Mouse (Mus musculus): ENCODE measurements at regions not wholly inside any gene's neighbourhood (a gene's known extent, or its start where the extent isn't known, plus 50 kb on each side); places are given as distances from the start of the nearest gene placed in this dataset.
"Not testable (repeated sequence)": the region's sequence is repeated elsewhere in the genome, so short reads cannot be mapped to it uniquely, and the experiment has no call there.

- DNase-seq (ENCODE audit: low spot score), result no peak
These were observed 818.7 kb downstream of the Diaph3 start for GRCm38 (mm10) chr14:86322365-86322764.

GRCm38 (mm10) chr14:86315974-86316373, 825.1 kb downstream of the Diaph3 start:
- no peak for DNase-seq (ENCODE audit: low spot score)

- no peak for DNase-seq (ENCODE audit: low spot score)
These were observed 832.0 kb downstream of the Diaph3 start for GRCm38 (mm10) chr14:86308949-86309543.

GRCm38 (mm10) chr14:86307806-86308205, 833.2 kb downstream of the Diaph3 start:
- no peak for DNase-seq (ENCODE audit: low spot score)

- no peak for DNase-seq (ENCODE audit: low spot score)
These were observed 839.4 kb downstream of the Diaph3 start for GRCm38 (mm10) chr14:86301666-86302065.

DNA sequence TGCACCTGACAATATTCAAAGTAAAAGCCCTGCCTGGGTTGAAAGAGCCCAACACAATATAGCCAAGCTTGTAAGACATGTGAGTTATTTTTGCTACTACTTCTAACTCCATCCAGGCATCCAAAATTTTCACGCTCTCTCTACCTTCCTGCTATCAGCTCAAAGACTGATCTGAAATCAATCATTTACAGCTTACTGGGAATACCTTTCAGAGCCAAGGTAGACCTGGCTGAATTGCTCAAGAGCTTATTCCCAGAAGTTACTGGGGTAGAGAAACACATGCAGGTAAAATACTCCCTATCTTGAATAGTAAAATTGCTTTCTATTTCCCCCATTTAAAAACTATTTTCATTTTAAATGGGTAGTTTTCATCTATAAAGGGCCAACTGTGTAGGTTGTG, 840.2 kb downstream of the Diaph3 start:
- DNase-seq (ENCODE audit: low spot score), result no peak

DNA sequence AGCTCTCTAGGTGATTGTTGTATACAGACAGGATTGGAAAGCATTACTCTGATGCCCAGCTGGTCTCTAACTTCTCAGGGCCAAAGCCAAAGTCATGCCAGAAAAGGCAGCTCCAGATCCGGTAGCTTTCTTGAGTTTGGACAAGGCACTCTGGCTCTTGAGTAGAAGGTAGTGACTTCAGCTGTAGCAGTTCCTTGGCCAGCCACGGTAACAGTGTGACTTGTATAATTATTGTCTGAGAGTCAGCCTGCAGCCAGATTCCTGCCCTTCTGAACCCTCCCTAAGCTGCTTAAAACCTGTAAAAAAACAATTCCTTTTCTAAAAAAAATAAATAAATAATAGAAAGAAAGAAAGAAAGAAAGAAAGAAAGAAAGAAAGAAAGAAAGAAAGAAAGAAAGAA, 843.0 kb downstream of the Diaph3 start:
- DNase-seq (ENCODE audit: low spot score), result no peak

DNA sequence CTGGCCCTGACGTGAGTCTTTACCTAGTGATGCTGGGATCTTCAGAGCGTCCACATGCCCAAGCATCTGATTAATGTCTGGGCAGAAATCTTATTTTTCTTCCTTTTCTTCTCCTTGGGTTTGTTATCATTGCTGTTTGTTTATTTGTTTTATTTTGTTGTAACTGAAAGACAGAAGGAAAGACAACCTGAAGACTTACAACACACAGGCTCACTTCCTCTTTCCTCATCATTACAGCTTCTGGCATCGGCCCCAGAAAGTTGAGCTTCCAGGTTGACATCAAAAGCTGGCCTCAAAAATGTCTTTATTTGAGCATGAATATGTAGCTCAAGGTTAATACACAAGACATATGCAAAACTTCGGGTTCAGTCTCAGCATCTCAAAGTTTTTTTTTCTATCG, 846.4 kb downstream of the Diaph3 start:
- DNase-seq (ENCODE audit: low spot score), result not testable (repeated sequence)

- DNase-seq (ENCODE audit: low spot score), result no peak
These were observed 847.2 kb downstream of the Diaph3 start for GRCm38 (mm10) chr14:86293804-86294203.

DNA sequence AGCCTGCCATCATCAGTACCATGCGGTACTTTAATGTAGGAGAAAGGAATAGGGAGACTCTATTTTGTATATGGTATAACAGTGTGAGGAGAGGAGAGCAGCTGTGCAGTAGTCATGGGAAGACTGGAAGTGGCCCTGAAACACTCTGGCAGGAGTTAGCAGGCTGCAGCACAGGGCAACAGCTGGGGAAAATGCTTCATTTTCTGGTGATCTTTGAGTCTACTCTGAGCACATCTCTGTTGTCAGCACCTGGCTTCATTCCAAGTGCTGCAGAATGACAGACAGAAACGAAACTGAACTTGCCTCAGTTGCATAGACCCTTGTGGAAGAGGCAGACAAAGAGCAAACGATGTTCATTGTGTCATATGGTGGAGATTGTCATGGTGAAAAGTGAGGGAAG, 847.7 kb downstream of the Diaph3 start:
- no peak for DNase-seq (ENCODE audit: low spot score)

DNA sequence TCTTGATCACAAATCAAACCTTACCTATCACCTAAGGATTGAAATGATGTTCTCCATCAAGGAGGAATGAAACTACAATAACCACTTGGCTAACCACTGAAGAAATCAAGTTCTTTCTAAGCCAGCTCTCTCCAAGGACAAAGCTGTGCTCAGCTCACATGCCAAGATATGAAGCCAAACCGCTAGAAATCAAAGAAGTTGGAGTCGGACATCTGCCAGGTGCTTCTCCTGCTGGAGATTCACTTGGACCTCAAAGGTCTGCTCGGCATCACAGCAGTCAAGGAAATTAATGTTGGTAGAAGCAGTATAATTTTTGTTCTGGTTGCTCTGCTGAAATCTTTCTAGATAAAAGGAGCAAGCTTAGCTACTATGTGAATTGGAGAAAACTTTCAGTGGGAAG, 850.5 kb downstream of the Diaph3 start:
- no peak for DNase-seq (ENCODE audit: low spot score)

- no peak for DNase-seq (ENCODE audit: low spot score)
These were observed 879.3 kb downstream of the Diaph3 start for GRCm38 (mm10) chr14:86261640-86262230.

- DNase-seq (ENCODE audit: low spot score), result no peak
These were observed 886.8 kb downstream of the Diaph3 start for GRCm38 (mm10) chr14:86254196-86254595.

GRCm38 (mm10) chr14:86251617-86252016, 889.4 kb downstream of the Diaph3 start:
- DNase-seq (ENCODE audit: low spot score), result no peak

DNA sequence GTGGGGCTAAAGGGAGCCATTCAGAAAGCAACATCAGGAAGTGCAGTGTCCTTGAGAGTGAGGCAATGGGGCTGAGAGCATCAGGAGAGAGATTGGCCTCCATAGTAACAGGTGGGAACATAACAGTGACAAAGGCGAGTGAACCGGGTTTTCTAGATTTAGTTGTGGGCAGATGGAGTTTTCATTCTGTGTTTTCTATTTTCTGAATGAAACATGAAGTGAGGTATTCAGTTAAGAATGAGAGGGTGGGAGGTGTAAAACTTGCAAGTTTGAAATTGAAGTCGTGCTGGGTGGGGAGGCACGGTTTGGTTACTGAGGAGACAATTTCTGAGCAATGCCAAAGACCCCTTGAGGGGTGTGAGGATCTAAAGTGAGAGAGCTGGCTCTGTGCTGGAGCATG, 893.3 kb downstream of the Diaph3 start:
- DNase-seq (ENCODE audit: low spot score), result no peak

DNA sequence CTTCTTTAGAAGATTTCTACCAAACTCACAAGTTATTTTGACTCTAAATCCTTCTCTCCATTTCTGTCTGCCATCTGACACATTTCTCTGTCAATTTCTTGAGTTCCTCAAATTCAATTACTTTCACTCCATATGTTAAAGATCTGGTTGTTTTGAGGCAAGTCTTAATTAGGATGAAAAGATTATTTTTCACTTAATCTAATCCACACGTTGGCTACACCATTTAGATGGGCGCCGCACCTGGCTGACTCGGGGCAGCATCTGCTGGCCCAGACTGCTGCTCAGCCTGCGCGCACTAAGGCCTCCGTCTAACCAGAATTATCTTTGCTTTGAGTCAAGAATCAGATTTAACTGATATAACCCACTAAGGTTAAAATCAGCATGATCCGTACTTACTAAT, 894.3 kb downstream of the Diaph3 start:
- DNase-seq (ENCODE audit: low spot score), result no peak

DNA sequence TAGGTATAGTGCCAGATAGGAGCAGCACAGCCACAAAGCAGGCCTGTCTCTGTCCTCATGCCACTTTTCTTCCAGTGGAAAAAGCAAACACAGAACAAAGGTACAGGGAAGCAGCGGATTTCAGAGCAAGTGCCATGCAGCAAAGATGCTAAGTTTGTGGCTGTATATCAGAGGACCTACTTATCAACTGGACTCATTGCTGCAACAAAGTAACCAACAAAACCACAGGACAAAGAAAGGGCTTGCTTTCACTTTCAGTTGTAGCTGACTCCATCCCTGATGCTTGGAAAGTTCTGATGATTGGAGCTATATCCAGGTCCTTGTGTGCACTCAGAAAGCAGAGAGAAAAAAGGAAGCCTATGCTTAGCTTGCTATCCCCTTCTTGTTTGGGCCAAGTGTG, 897.4 kb downstream of the Diaph3 start:
- DNase-seq (ENCODE audit: low spot score), result no peak

DNA sequence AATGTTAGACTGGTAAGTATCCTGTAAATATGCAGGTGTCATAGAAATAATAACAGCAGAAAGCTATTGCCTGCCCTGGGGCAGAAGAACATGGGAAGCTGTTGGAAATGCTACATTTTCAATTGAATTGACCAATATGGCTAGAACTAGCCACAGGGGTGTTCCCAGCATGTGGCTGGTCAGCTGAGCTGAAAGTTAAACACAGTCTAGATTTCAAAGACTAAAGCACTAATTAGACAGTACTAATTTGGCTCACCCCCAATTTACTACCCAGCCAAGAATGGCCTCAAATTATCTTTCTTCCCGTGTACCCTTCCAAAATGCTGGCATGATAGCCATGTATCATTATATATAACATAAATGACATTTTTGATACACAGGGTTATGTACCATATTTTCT, 898.2 kb downstream of the Diaph3 start:
- DNase-seq (ENCODE audit: low spot score), result no peak

DNA sequence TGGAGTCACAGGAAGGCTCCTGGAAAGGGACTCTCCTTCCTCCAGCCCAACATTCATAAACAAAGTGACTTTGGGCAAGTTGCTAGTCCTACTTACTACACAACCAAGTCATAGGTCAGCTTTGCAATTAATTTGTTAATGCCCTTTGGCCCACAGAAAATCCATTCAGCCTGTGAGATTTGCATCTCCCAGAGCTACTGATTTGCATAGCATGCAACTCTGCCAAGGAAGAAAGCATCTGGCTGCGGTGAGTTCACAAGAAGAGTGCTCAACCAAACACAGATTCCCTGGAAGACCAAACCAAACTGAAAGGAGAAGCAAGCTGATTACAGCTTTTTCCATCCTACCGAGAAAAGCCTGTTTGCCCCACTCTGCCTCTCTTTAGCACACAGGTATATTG, 901.9 kb downstream of the Diaph3 start:
- DNase-seq (ENCODE audit: low spot score), result no peak

DNA sequence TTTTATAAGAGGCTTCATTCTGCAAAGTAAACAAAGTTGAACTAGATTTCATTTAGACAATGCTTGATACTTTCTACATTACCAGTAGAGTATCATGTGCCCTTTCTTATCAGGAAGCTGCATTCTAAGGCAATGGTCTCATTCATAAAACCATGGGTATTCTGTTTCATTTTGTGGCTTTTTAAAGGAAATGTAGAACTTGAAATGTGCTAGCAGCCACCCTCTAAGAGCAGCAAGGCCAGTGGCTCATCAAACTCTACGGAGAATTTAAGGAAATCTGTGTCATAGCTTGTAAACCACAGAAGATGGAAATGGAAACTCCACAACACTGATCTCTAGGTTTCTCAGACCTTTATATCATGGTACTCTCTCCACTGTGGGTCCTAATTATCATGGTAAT, 907.7 kb downstream of the Diaph3 start:
- DNase-seq (ENCODE audit: low spot score), result no peak

DNA sequence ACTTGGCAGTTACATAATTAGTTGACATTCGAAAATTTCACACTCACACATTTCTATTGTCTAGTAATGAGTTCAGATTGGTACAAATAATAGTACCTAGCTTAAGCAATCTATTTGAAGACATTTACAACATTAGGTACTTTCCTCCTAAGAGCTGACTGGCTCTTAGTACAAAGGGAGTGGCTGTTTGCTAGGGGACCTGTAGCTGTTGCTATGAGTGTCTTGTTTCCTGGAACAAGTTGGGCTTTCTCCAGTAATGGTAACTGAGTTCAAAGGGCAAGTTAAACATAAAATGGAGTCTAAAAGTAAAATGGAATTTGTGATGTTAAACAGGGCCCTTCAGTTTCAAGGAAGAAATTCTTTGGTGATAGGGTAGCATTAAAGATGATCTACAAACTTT, 910.4 kb downstream of the Diaph3 start:
- DNase-seq (ENCODE audit: low spot score), result no peak

- DNase-seq (ENCODE audit: low spot score), result no peak
These were observed 911.3 kb downstream of the Diaph3 start for GRCm38 (mm10) chr14:86229755-86230154.

GRCm38 (mm10) chr14:86215711-86216110, 925.3 kb downstream of the Diaph3 start:
- DNase-seq (ENCODE audit: low spot score), result no peak

GRCm38 (mm10) chr14:86211654-86212053, 929.4 kb downstream of the Diaph3 start:
- DNase-seq (ENCODE audit: low spot score), result no peak
